Mouse (Mus musculus): Measurements from ENCODE around the gene BC030499. TPM values are rescaled to one million over a fixed set of nuclear protein-coding genes. Genes with fewer than 3 reads are reported as not detected.
"Not testable (repeated sequence)": the region's sequence is repeated elsewhere in the genome, so short reads cannot be mapped to it uniquely, and the experiment has no call there.

The BC030499 gene
- total RNA-seq (2017) = 4.1 and 4.8 TPM in 2 replicates

GRCm38 (mm10) chr11:78290654-78291053 is at the start of gene BC030499:
BC030499 (plus strand) TSS chr11:78290841.
- no peak for ATAC-seq (ENCODE audit: extremely low read depth, insufficient number of reproducible peaks, low FRiP score, poor library complexity, severe bottlenecking)

- ATAC-seq (ENCODE audit: extremely low read depth, insufficient number of reproducible peaks, low FRiP score, poor library complexity, severe bottlenecking) = no peak
These were observed 45.4 kb upstream of the BC030499 start for GRCm38 (mm10) chr11:78245261-78245626.

- peak; percentile 85 for ATAC-seq (ENCODE audit: extremely low read depth, insufficient number of reproducible peaks, low FRiP score, poor library complexity, severe bottlenecking)
These were observed 44.9 kb upstream of the BC030499 start, which contains the start of the genes Sdf2 and Supt6 for GRCm38 (mm10) chr11:78245627-78246317. Sdf2 (plus strand) TSS chr11:78245746. Supt6 (minus strand) TSS chr11:78245987.

GRCm38 (mm10) chr11:78246318-78247011 is 44.2 kb upstream of the BC030499 start:
- no peak for ATAC-seq (ENCODE audit: extremely low read depth, insufficient number of reproducible peaks, low FRiP score, poor library complexity, severe bottlenecking)

GRCm38 (mm10) chr11:78247012-78247348 is 43.7 kb upstream of the BC030499 start:
- no peak for ATAC-seq (ENCODE audit: extremely low read depth, insufficient number of reproducible peaks, low FRiP score, poor library complexity, severe bottlenecking)

GRCm38 (mm10) chr11:78247727-78248140 is 42.9 kb upstream of the BC030499 start:
- ATAC-seq (ENCODE audit: extremely low read depth, insufficient number of reproducible peaks, low FRiP score, poor library complexity, severe bottlenecking) = no peak

- no peak for ATAC-seq (ENCODE audit: extremely low read depth, insufficient number of reproducible peaks, low FRiP score, poor library complexity, severe bottlenecking)
These were observed 34.0 kb upstream of the BC030499 start for GRCm38 (mm10) chr11:78256618-78257017.

- ATAC-seq (ENCODE audit: extremely low read depth, insufficient number of reproducible peaks, low FRiP score, poor library complexity, severe bottlenecking) = no peak
These were observed 30.0 kb upstream of the BC030499 start for GRCm38 (mm10) chr11:78260489-78261258.

- peak; percentile 81 for ATAC-seq (ENCODE audit: extremely low read depth, insufficient number of reproducible peaks, low FRiP score, poor library complexity, severe bottlenecking)
These were observed 29.0 kb upstream of the BC030499 start, which contains the start of gene 2610507B11Rik for GRCm38 (mm10) chr11:78261380-78262352. 2610507B11Rik (plus strand) TSS chr11:78261752.

- peak; percentile 35 for ATAC-seq (ENCODE audit: extremely low read depth, insufficient number of reproducible peaks, low FRiP score, poor library complexity, severe bottlenecking)
These were observed 28.1 kb upstream of the BC030499 start for GRCm38 (mm10) chr11:78262550-78262949.

- ATAC-seq (ENCODE audit: extremely low read depth, insufficient number of reproducible peaks, low FRiP score, poor library complexity, severe bottlenecking) = no peak
These were observed 25.1 kb upstream of the BC030499 start for GRCm38 (mm10) chr11:78265571-78265970.

GRCm38 (mm10) chr11:78271986-78272385 is 18.7 kb upstream of the BC030499 start:
- no peak for ATAC-seq (ENCODE audit: extremely low read depth, insufficient number of reproducible peaks, low FRiP score, poor library complexity, severe bottlenecking)

GRCm38 (mm10) chr11:78275596-78275995 is 15.0 kb upstream of the BC030499 start:
- no peak for ATAC-seq (ENCODE audit: extremely low read depth, insufficient number of reproducible peaks, low FRiP score, poor library complexity, severe bottlenecking)

GRCm38 (mm10) chr11:78276169-78276568 is 14.5 kb upstream of the BC030499 start:
- not testable (repeated sequence) for ATAC-seq (ENCODE audit: extremely low read depth, insufficient number of reproducible peaks, low FRiP score, poor library complexity, severe bottlenecking)

- ATAC-seq (ENCODE audit: extremely low read depth, insufficient number of reproducible peaks, low FRiP score, poor library complexity, severe bottlenecking) = no peak
These were observed 11.8 kb upstream of the BC030499 start for GRCm38 (mm10) chr11:78278853-78279252.

GRCm38 (mm10) chr11:78279586-78279985 is 11.1 kb upstream of the BC030499 start:
- no peak for ATAC-seq (ENCODE audit: extremely low read depth, insufficient number of reproducible peaks, low FRiP score, poor library complexity, severe bottlenecking)

GRCm38 (mm10) chr11:78289146-78289763 is 1.4 kb upstream of the BC030499 start:
- ATAC-seq (ENCODE audit: extremely low read depth, insufficient number of reproducible peaks, low FRiP score, poor library complexity, severe bottlenecking) = no peak

GRCm38 (mm10) chr11:78294585-78294984 is 3.9 kb downstream of the BC030499 start:
- no peak for ATAC-seq (ENCODE audit: extremely low read depth, insufficient number of reproducible peaks, low FRiP score, poor library complexity, severe bottlenecking)
